Mouse (Mus musculus) MEL (cell line): ENCODE measurements at regions not wholly inside any gene's neighbourhood (a gene's known extent, or its start where the extent isn't known, plus 50 kb on each side); places are given as distances from the start of the nearest gene placed in this dataset.

Experiments used
- CHD1 ChIP-seq: IDR thresholded peaks from 2 replicates; pipeline ENCODE4 v1.6.1; 2012; ENCODE audit warnings: low read depth, mild to moderate bottlenecking, inconsistent platforms, low read length, improper control_type of control experiment
- CTCF ChIP-seq, 3 experiments: IDR thresholded peaks in 2 of 3; conservative IDR thresholded peaks in 1 of 3; 2 replicates each; pipeline ENCODE4 v1.5.1; 2011 to 2012; ENCODE audit warnings: low read length in 3 of 3, low read depth in 2 of 3, mild to moderate bottlenecking in 2 of 3, improper control_type of control experiment in 1 of 3, inconsistent platforms in 1 of 3, mixed read lengths in 1 of 3, moderate library complexity in 1 of 3; ENCODE audit not compliant: control insufficient read depth in 1 of 3, insufficient read depth in 1 of 3, poor library complexity in 1 of 3, severe bottlenecking in 1 of 3
- E2F4 ChIP-seq: IDR thresholded peaks from 2 replicates; pipeline ENCODE4 v1.6.1; 2011; ENCODE audit warnings: low read depth, low read length, improper control_type of control experiment, borderline replicate concordance
- KAT2A ChIP-seq: conservative IDR thresholded peaks from 2 replicates; pipeline ENCODE4 v1.6.1; 2012; ENCODE audit warnings: low read depth, low read length, improper control_type of control experiment, inconsistent platforms
- MAX ChIP-seq: IDR thresholded peaks from 2 replicates; pipeline ENCODE4 v1.6.1; 2011; ENCODE audit warnings: low read length, improper control_type of control experiment
- MXI1 ChIP-seq: IDR thresholded peaks from 2 replicates; pipeline ENCODE4 v1.6.1; 2011; ENCODE audit warnings: mild to moderate bottlenecking, low read depth, low read length, improper control_type of control experiment
- MYB ChIP-seq: IDR thresholded peaks from 2 replicates; pipeline ENCODE4 v1.6.1; 2011; ENCODE audit warnings: mild to moderate bottlenecking, low read depth, low read length, improper control_type of control experiment
- POLR2A ChIP-seq, 2 experiments: IDR thresholded peaks; 2 replicates each; pipeline ENCODE4 v1.6.1; 2011 to 2012; ENCODE audit warnings: low read length in 2 of 2, mild to moderate bottlenecking in 2 of 2, control low read depth in 1 of 2, improper control_type of control experiment in 1 of 2, low read depth in 1 of 2, moderate library complexity in 1 of 2; ENCODE audit not compliant: control insufficient read depth in 1 of 2, insufficient read depth in 1 of 2, poor library complexity in 1 of 2
- RAD21 ChIP-seq: IDR thresholded peaks from 2 replicates; pipeline ENCODE4 v1.6.1; 2011; ENCODE audit warnings: mild to moderate bottlenecking, low read depth, low read length, improper control_type of control experiment
- USF2 ChIP-seq, 2 experiments: IDR thresholded peaks; 2 replicates each; pipeline ENCODE4 v1.6.1; 2011 to 2012; ENCODE audit warnings: improper control_type of control experiment in 2 of 2, low read length in 2 of 2, borderline replicate concordance in 1 of 2, inconsistent platforms in 1 of 2, low read depth in 1 of 2, mild to moderate bottlenecking in 1 of 2; ENCODE audit not compliant: insufficient read depth in 1 of 2
- ZMIZ1 ChIP-seq: IDR thresholded peaks from 2 replicates; pipeline ENCODE4 v1.6.1; 2012; ENCODE audit warnings: low read depth, mild to moderate bottlenecking, inconsistent platforms, low read length, improper control_type of control experiment, moderate library complexity
- ZNF384 ChIP-seq: IDR thresholded peaks from 2 replicates; pipeline ENCODE4 v1.6.1; 2012; ENCODE audit warnings: low read depth, mild to moderate bottlenecking, inconsistent platforms, low read length, improper control_type of control experiment

DNA sequence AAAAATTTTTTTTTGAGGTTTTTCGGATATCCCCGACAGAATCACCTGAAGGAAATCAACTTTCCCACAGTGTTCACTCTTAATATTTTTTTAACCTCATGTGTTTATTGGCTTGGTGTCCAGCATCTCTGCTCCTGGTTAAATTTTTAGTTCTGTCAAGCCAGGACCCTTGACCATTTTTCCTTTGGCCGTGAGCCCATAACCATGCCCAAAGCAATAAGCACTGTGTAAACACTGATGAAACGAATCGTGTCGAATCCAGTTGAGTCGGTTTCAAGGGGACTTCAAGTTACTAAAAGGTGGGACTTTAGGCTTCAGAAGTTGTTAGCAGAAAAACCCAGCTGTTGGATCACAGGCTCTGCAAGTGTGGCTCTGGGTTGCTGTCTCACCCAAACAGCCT, 117.0 kb upstream of the Spdye4c start:
- no peak for TF ChIP-seq MAX
- no peak for TF ChIP-seq CTCF (IDR thresholded peaks at IDR 0.05 in 2 of 3, conservative IDR thresholded peaks at IDR 0.05 in 1 of 3; ENCODE audit: control insufficient read depth in 1 of 3, insufficient read depth in 1 of 3, low read depth in 2 of 3, low read length in 3 of 3, poor library complexity in 1 of 3, severe bottlenecking in 1 of 3)
- TF ChIP-seq ZNF384, result no peak
- TF ChIP-seq MXI1, result no peak
- no peak for TF ChIP-seq POLR2A (IDR thresholded peaks at IDR 0.05; ENCODE audit: control insufficient read depth in 1 of 2, insufficient read depth in 1 of 2, low read depth in 1 of 2, low read length in 2 of 2, poor library complexity in 1 of 2)
- no peak for TF ChIP-seq CHD1
- TF ChIP-seq E2F4, result no peak
- no peak for TF ChIP-seq RAD21
- TF ChIP-seq KAT2A, result no peak
- no peak for TF ChIP-seq USF2 (IDR thresholded peaks at IDR 0.05; ENCODE audit: borderline replicate concordance in 1 of 2, insufficient read depth in 1 of 2, low read depth in 1 of 2, low read length in 2 of 2)
- TF ChIP-seq ZMIZ1, result no peak
- no peak for TF ChIP-seq MYB
